Mouse (Mus musculus): Measurements from ENCODE around the gene Bbs2. TPM values are rescaled to one million over a fixed set of nuclear protein-coding genes. Genes with fewer than 3 reads are reported as not detected.

Bbs2 gene
- total and polyA plus RNA-seq, 3 experiments = 10.0 to 13.0 (median 12.0) TPM

- TF ChIP-seq USF1 (IDR thresholded peaks at IDR 0.05; ENCODE audit: low read depth, low read length) = no peak
Measured at GRCm38 (mm10) chr8:94098081-94098974, at the start of gene Bbs2 (continued).

GRCm38 (mm10) chr8:94148236-94148635 lies 49.5 kb upstream of the Bbs2 start:
- no peak overlapping the region for H3K4me2 ChIP-seq (ENCODE audit: insufficient read depth, low read depth, poor library complexity, severe bottlenecking)
- H3K27ac ChIP-seq (ENCODE audit: insufficient read depth, low read depth) = no peak overlapping the region
- peaks cover 9 to 15% of the 10 kb centered on the region in 2 experiments for H3K4me1 ChIP-seq (ENCODE audit: control insufficient read depth in 1 of 2, insufficient read depth in 2 of 2)
- H3K4me3 ChIP-seq (replicated peaks in 1 of 3; ENCODE audit: low read depth in 2 of 3, low read length in 2 of 3, poor library complexity in 1 of 3) = no peak overlapping the region
- no peak overlapping the region for H3K9ac ChIP-seq (ENCODE audit: insufficient read depth, low read depth)
- no peaks in the 10 kb centered on the region for H3K79me2 ChIP-seq (replicated peaks; ENCODE audit: control insufficient read depth, extremely low read depth, insufficient read depth, poor library complexity, severe bottlenecking)
- H3K27me3 ChIP-seq (replicated peaks) = no peaks in the 10 kb centered on the region
- dilution Hi-C loops (cut with MboI; ENCODE audit: extremely low pct_ligation_motif_present, extremely low pct_unique_long_range_greater_than_20kb, low sequenced_read_pairs) = no loop called here
- no peaks in the 10 kb centered on the region for H3K36me3 ChIP-seq (replicated peaks in 1 of 2; ENCODE audit: control insufficient read depth in 1 of 2, insufficient read depth in 1 of 2, low read length in 1 of 2)
- no peaks in the 10 kb centered on the region for H3K9me3 ChIP-seq (replicated peaks; ENCODE audit: low read length)
- no peak for TF ChIP-seq MAZ (IDR thresholded peaks at IDR 0.05; ENCODE audit: low read depth, low read length)
- TF ChIP-seq JUND (conservative IDR thresholded peaks at IDR 0.05; ENCODE audit: low read depth, low read length) = no peak
- TF ChIP-seq IRF4 (IDR thresholded peaks at IDR 0.05; ENCODE audit: low read depth, low read length) = no peak
- TF ChIP-seq MEF2A (IDR thresholded peaks at IDR 0.05; ENCODE audit: borderline replicate concordance, low read depth, low read length) = no peak
- TF ChIP-seq CTCF (conservative IDR thresholded peaks at IDR 0.05 in 1 of 2, IDR thresholded peaks at IDR 0.05 in 1 of 2; ENCODE audit: low read depth in 2 of 2, low read length in 2 of 2) = no peak
- TF ChIP-seq SIN3A (IDR thresholded peaks at IDR 0.05; ENCODE audit: low read length) = no peak
- TF ChIP-seq ZMIZ1 (IDR thresholded peaks at IDR 0.05; ENCODE audit: low read depth, low read length) = no peak
- TF ChIP-seq TCF12 (IDR thresholded peaks at IDR 0.05; ENCODE audit: low read depth, low read length) = no peak
- no peak for TF ChIP-seq TBP (conservative IDR thresholded peaks at IDR 0.05; ENCODE audit: low read depth, low read length)
- TF ChIP-seq NELFE (IDR thresholded peaks at IDR 0.05; ENCODE audit: low read depth, low read length) = no peak
- no peak for TF ChIP-seq NRF1 (IDR thresholded peaks at IDR 0.05; ENCODE audit: low read depth, low read length)
- no peak for TF ChIP-seq UBTF (IDR thresholded peaks at IDR 0.05; ENCODE audit: low read depth, low read length)
- TF ChIP-seq ELF1 (IDR thresholded peaks at IDR 0.05; ENCODE audit: low read depth, low read length) = no peak
- TF ChIP-seq JUN (IDR thresholded peaks at IDR 0.05; ENCODE audit: insufficient read depth, low read depth, low read length) = no peak
- no peak for TF ChIP-seq MAX (IDR thresholded peaks at IDR 0.05; ENCODE audit: low read length)
- DNase-seq (ENCODE audit: extremely low read depth) = no peak
- in situ Hi-C loops (cut with MboI; ENCODE audit: low pct_ligation_motif_present, low pct_unique_long_range_greater_than_20kb, low sequenced_read_pairs) = no loop called here

GRCm38 (mm10) chr8:94140266-94140795 lies 41.6 kb upstream of the Bbs2 start:
- H3K36me3 ChIP-seq (replicated peaks in 1 of 2; ENCODE audit: control insufficient read depth in 1 of 2, insufficient read depth in 1 of 2, low read length in 1 of 2) = no peaks in the 10 kb centered on the region
- dilution Hi-C loops (cut with MboI; ENCODE audit: extremely low pct_ligation_motif_present, extremely low pct_unique_long_range_greater_than_20kb, low sequenced_read_pairs) (no loop called here), in situ Hi-C loops (cut with MboI; ENCODE audit: low pct_ligation_motif_present, low pct_unique_long_range_greater_than_20kb, low sequenced_read_pairs) (no loop called here)
- DNase-seq (ENCODE audit: extremely low read depth) = no peak
- H3K4me3 ChIP-seq (replicated peaks in 1 of 3; ENCODE audit: low read depth in 2 of 3, low read length in 2 of 3, poor library complexity in 1 of 3) = no peak overlapping the region
- H3K9me3 ChIP-seq (replicated peaks; ENCODE audit: low read length) = peaks cover 5% of the 10 kb centered on the region
- H3K9ac ChIP-seq (ENCODE audit: insufficient read depth, low read depth) = no peak overlapping the region
- H3K4me2 ChIP-seq (ENCODE audit: insufficient read depth, low read depth, poor library complexity, severe bottlenecking) = no peak overlapping the region
- H3K27me3 ChIP-seq (replicated peaks) = peaks cover 5% of the 10 kb centered on the region
- TF ChIP-seq CHD2 (IDR thresholded peaks at IDR 0.05; ENCODE audit: low read length) (no peak), PAX5 (IDR thresholded peaks at IDR 0.05; ENCODE audit: low read length) (no peak), ETS1 (conservative IDR thresholded peaks at IDR 0.05; ENCODE audit: low read depth, low read length) (no peak), ZKSCAN1 (IDR thresholded peaks at IDR 0.05; ENCODE audit: borderline replicate concordance, low read depth, low read length) (no peak), RCOR1 (conservative IDR thresholded peaks at IDR 0.05; ENCODE audit: low read depth, low read length) (no peak), USF2 (conservative IDR thresholded peaks at IDR 0.05; ENCODE audit: low read depth, low read length) (no peak), ZNF384 (IDR thresholded peaks at IDR 0.05; ENCODE audit: low read depth, low read length) (no peak), NRF1 (IDR thresholded peaks at IDR 0.05; ENCODE audit: low read depth, low read length) (no peak), BHLHE40 (IDR thresholded peaks at IDR 0.05; ENCODE audit: low read depth, low read length) (no peak), UBTF (IDR thresholded peaks at IDR 0.05; ENCODE audit: low read depth, low read length) (no peak), MAFK (IDR thresholded peaks at IDR 0.05; ENCODE audit: insufficient replicate concordance, low read length) (no peak), GABPA (IDR thresholded peaks at IDR 0.05; ENCODE audit: insufficient replicate concordance, low read depth, low read length) (no peak), ELF1 (IDR thresholded peaks at IDR 0.05; ENCODE audit: low read depth, low read length) (no peak), EP300 (IDR thresholded peaks at IDR 0.05; ENCODE audit: low read length) (no peak)
- H3K79me2 ChIP-seq (replicated peaks; ENCODE audit: control insufficient read depth, extremely low read depth, insufficient read depth, poor library complexity, severe bottlenecking) = no peaks in the 10 kb centered on the region
- H3K27ac ChIP-seq (ENCODE audit: insufficient read depth, low read depth) = no peak overlapping the region
- no peaks in the 10 kb centered on the region for H3K4me1 ChIP-seq (ENCODE audit: control insufficient read depth in 1 of 2, insufficient read depth in 2 of 2)

All from CH12.LX (cell line).